Mouse (Mus musculus) gastrocnemius, adult 2 months (tissue): ENCODE results near the gene Ppm1n. TPM values are rescaled to one million over a fixed set of nuclear protein-coding genes. Genes with fewer than 3 reads are reported as not detected.
A peak's percentile ranks its signal among the peaks of the same experiment; 100 is the strongest.

ENCODE experiments used
- DNase-seq: peaks from one replicate; pipeline ENCODE4 v3.0.0; 2022
- H3K27ac ChIP-seq: fragments of 200-600 bp; 2 replicates; pipeline ENCODE4 v1.8.1; 2022; ENCODE audit warnings: mild to moderate bottlenecking
- H3K4me3 ChIP-seq: fragments of 200-600 bp; 2 replicates; pipeline ENCODE4 v1.8.1; 2022; ENCODE audit warnings: mild to moderate bottlenecking, moderate library complexity
- CTCF ChIP-seq: fragments of 200-600 bp; IDR thresholded peaks from 2 replicates; pipeline ENCODE4 v1.8.1; 2022; ENCODE audit warnings: antibody characterized with exemption, mild to moderate bottlenecking, moderate library complexity
- intact Hi-C: fragments of 180-260 bp; cut with DNase I; formaldehyde crosslinking; loops from one replicate; pipeline ENCODE4 v1.15.1; 2025
- total RNA-seq, 2 experiments: library from RNA; stranded (reverse); gene quantifications; 2 replicates each; pipeline ENCODE4 v1.2.3; 2021

Gene Ppm1n
- total RNA-seq, 2 experiments from 2014 or later: 0.74 TPM; not detected in 1

- no peak for TF ChIP-seq CTCF
- intact Hi-C loops: no loop called here
- Histone ChIP-seq H3K4me3 (no peak overlapping the region), H3K27ac (peak overlapping the region; percentile 71)
- DNase-seq: no peak
Observed at GRCm38 (mm10) chr7:19253437-19253836, 26.4 kb downstream of the Ppm1n start.

GRCm38 (mm10) chr7:19252078-19252477, 27.8 kb downstream of the Ppm1n start:
- intact Hi-C loops: no loop called here

GRCm38 (mm10) chr7:19247511-19247910, 32.4 kb downstream of the Ppm1n start:
- Histone ChIP-seq H3K4me3 (no peak overlapping the region), H3K27ac (peak overlapping the region; percentile 24; the same call in 1 of the 2 replicates)
- no peak for DNase-seq
- TF ChIP-seq CTCF: no peak
- intact Hi-C loops: no loop called here

More at GRCm38 (mm10) chr7:19252078-19252477, 27.8 kb downstream of the Ppm1n start:
- TF ChIP-seq CTCF: no peak
- peak overlapping the region; percentile 53 for H3K27ac ChIP-seq
- DNase-seq: no peak
- H3K4me3 ChIP-seq: no peak overlapping the region

- Histone ChIP-seq H3K27ac (no peak overlapping the region; the same call in 1 of the 2 replicates), H3K4me3 (no peak overlapping the region)
- no peak for DNase-seq
- no peak for TF ChIP-seq CTCF
- intact Hi-C loops: no loop called here
Observed at GRCm38 (mm10) chr7:19246855-19247254, 33.0 kb downstream of the Ppm1n start.

GRCm38 (mm10) chr7:19245083-19245482, 34.8 kb downstream of the Ppm1n start:
- no peak for DNase-seq
- intact Hi-C loops: no loop called here
- peak overlapping the region; percentile 12; the same call in 1 of the 2 replicates for H3K27ac ChIP-seq
- no peak overlapping the region for H3K4me3 ChIP-seq
- no peak for TF ChIP-seq CTCF

- H3K27ac ChIP-seq: 0 out of 2 replicates have a peak overlapping the region, but pooled peaks have one; percentile 16
- intact Hi-C loops: loop anchor here (5.0 kb wide), 1 partner anchor 103 kb away; no protein-coding TSS in a partner anchor
- no peak for DNase-seq
- TF ChIP-seq CTCF: no peak
- no peak overlapping the region for H3K4me3 ChIP-seq
Observed at GRCm38 (mm10) chr7:19243858-19244257, 36.0 kb downstream of the Ppm1n start.

- no peak for TF ChIP-seq CTCF
- no peak overlapping the region for H3K27ac ChIP-seq
- DNase-seq: no peak
- intact Hi-C loops: loop anchor here (5.0 kb wide), 1 partner anchor 105 kb away; no protein-coding TSS in a partner anchor
- no peak overlapping the region for H3K4me3 ChIP-seq
Observed at GRCm38 (mm10) chr7:19242005-19242404, 37.9 kb downstream of the Ppm1n start.

GRCm38 (mm10) chr7:19240905-19241463, 38.9 kb downstream of the Ppm1n start:
- Histone ChIP-seq H3K4me3 (no peak overlapping the region), H3K27ac (peak overlapping the region; percentile 51; the same call in 1 of the 2 replicates)
- intact Hi-C loops: loop anchor here (5.0 kb wide), 1 partner anchor 106 kb away; no protein-coding TSS in a partner anchor
- no peak for DNase-seq
- TF ChIP-seq CTCF: no peak

GRCm38 (mm10) chr7:19239986-19240385, 39.9 kb downstream of the Ppm1n start:
- no peak for DNase-seq
- intact Hi-C loops: loop anchor here (2.0 to 5.0 kb wide), 2 partner anchors 43 to 107 kb away; partner anchors contain the start of gene Rtn2
- TF ChIP-seq CTCF: no peak
- peak overlapping the region; percentile 92 for H3K27ac ChIP-seq
- H3K4me3 ChIP-seq: no peak overlapping the region

GRCm38 (mm10) chr7:19239423-19239822, 40.4 kb downstream of the Ppm1n start:
- intact Hi-C loops: loop anchor here (2.0 kb wide), 1 partner anchor 43 kb away; the partner anchor contains the start of gene Rtn2
- peak; percentile 99 for TF ChIP-seq CTCF
- H3K4me3 ChIP-seq: peak overlapping the region; percentile 13; the same call in 1 of the 2 replicates
- peak overlapping the region; percentile 92 for H3K27ac ChIP-seq
- peak; percentile 93 for DNase-seq

- no peak for TF ChIP-seq CTCF
- DNase-seq: peak; percentile 67
- Histone ChIP-seq H3K4me3 (0 out of 2 replicates have a peak overlapping the region, but pooled peaks have one; percentile 2), H3K27ac (peak overlapping the region; percentile 92)
- intact Hi-C loops: loop anchor here (2.0 kb wide), 1 partner anchor 44 kb away; the partner anchor contains the start of gene Rtn2
Observed at GRCm38 (mm10) chr7:19238344-19238743, 41.5 kb downstream of the Ppm1n start.

- DNase-seq: peak; percentile 67
- intact Hi-C loops: no loop called here
- no peak for TF ChIP-seq CTCF
- Histone ChIP-seq H3K27ac (peak overlapping the region; percentile 92), H3K4me3 (no peak overlapping the region)
Observed at GRCm38 (mm10) chr7:19236411-19236810, 43.5 kb downstream of the Ppm1n start.

- intact Hi-C loops: no loop called here
- no peak overlapping the region for H3K4me3 ChIP-seq
- no peak for TF ChIP-seq CTCF
- DNase-seq: no peak
- peak overlapping the region; percentile 92 for H3K27ac ChIP-seq
Observed at GRCm38 (mm10) chr7:19235092-19235671, 44.7 kb downstream of the Ppm1n start.
